Mouse (Mus musculus) bone marrow, adult 2 months (tissue): ENCODE measurements at regions not wholly inside any gene's neighbourhood (a gene's known extent, or its start where the extent isn't known, plus 50 kb on each side); places are given as distances from the start of the nearest gene placed in this dataset.

Experiments
- CTCF ChIP-seq: fragments of 200-500 bp; IDR thresholded peaks from 2 replicates; pipeline ENCODE4 v1.5.1; 2011; ENCODE audit warnings: low read length, control low read depth; ENCODE audit not compliant: control insufficient read depth, insufficient read depth
- POLR2A ChIP-seq: fragments of 200-500 bp; IDR thresholded peaks from 2 replicates; pipeline ENCODE4 v1.6.1; 2011; ENCODE audit warnings: low read depth, mild to moderate bottlenecking, control low read depth, low read length, borderline replicate concordance; ENCODE audit not compliant: control insufficient read depth

DNA sequence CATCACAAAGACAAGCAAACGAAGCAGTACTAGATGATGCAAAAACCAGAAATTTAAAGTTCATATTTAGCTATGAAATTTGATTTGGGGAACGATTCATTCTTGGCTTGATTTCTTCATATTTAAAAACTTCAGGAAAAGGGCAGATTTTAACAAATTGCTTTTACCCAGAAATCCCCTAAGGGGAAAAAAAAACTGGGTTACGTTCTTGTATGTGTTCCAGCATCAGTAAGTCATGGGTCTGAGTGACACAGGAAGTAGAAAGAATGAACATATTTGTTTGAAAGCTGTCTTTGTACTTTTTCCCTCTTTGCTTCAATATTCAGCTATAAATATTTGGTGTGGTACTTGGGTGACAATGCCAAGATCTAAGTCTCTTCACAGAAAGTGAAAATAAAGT lies 120.2 kb downstream of the Lurap1l start:
- no peak for TF ChIP-seq CTCF
- no peak for TF ChIP-seq POLR2A
